Mouse (Mus musculus) adipocyte (in vitro differentiated cells): Measurements from ENCODE around the gene Slc25a51.
"Not testable (repeated sequence)": the region's sequence is repeated elsewhere in the genome, so short reads cannot be mapped to it uniquely, and the experiment has no call there.

Source experiments
- DNase-seq: peaks from one replicate; pipeline ENCODE4 v3.0.0-alpha.2; 2016; ENCODE audit warnings: low spot score

The Slc25a51 gene

DNA sequence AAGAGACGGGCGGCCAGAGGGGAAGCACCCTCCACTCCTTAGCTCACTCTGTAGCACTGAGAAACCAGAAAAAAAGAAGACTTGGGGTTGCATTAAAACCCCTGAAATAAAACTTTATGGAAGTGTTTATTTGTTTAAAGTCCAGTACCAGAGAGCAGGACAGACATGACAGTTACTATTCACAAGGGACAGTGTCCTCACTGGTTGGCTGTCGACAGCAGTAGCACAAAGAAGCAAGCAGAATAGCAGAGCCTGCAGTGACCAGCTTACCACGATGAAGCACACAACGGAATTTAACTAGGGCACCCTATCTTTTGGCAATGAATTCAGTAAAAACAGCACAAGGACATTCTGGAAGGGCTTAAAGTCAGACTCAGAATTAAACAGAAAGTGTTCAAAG lies 10.3 kb downstream of the Slc25a51 start:
- DNase-seq = not testable (repeated sequence)

DNA sequence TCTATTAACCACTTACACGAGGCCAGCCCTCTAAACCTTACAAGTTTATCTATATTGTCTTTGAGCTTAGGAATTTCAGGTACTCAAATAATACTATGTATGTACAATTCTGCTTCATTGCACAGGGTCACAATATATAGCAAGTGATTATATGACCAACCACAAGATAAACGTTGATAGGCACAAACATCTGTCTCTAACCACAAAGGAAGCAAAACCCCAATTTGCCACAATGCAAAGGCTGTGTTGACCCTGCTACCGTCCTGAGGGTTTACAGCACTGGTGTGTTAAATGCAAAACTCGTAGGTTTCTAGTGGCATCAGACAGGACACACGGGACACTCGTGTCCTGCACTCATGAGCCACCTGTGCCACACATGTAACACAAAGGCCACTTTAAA lies 12.4 kb downstream of the Slc25a51 start:
- DNase-seq = not testable (repeated sequence)

DNA sequence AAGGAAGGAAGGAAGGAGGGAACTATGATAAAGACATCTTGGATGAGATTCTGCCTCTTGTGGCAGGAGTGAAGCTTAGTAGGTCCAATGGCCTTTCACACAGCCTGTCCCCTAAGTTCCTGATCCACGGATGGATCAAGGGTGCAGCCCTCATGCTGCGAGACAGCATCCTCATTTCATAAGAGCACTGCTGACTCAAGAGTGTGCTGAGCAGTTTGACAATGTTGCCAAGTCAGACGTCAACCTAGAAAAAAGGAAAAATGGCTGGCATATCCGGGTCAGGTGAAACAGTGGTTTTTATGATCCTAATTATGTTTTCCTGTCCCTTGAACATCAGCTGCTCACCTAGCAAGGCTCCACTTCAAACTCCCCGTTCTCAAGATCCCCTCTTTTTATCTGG lies 14.9 kb downstream of the Slc25a51 start:
- DNase-seq = no peak

DNA sequence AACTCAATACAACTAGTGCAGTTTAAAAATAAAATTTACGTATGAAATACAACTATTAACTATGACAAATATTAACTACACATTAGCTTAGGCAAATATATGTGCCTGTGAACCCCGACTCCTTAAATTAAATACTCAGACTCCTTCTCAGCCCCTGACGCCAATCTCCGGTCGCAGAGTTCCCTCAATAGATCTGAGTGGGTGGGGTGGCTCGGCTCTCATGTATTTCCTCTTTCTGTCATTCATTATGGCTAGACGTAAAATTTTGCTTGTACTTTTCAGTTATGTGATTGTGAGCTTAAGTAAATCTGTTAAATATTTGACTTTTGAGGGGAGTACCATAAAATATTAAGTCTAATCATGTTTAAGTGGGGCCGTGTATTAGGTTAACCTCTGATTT lies 15.6 kb downstream of the Slc25a51 start:
- DNase-seq = no peak

- no peak for DNase-seq
These were observed 16.0 kb downstream of the Slc25a51 start for GRCm38 (mm10) chr4:45392572-45392971.

DNA sequence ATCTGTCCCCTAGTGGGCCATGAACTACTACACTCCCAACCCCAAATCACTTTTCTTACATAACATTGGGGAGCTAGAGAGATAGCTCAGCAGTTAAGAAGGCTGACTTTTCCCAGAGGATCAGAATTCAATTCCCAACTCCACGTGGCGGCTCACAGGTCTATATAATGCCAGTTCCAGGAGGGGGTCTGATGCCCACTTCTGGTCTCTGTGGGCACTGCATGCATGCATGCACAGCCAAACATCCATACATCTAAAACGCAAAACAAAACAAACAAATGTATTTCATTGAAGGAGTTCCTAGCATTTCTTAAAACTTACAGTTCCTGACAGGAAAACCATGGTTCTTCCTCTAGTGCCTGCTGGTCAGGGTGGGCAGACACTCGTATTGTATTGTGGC lies 16.5 kb downstream of the Slc25a51 start:
- no peak for DNase-seq

DNA sequence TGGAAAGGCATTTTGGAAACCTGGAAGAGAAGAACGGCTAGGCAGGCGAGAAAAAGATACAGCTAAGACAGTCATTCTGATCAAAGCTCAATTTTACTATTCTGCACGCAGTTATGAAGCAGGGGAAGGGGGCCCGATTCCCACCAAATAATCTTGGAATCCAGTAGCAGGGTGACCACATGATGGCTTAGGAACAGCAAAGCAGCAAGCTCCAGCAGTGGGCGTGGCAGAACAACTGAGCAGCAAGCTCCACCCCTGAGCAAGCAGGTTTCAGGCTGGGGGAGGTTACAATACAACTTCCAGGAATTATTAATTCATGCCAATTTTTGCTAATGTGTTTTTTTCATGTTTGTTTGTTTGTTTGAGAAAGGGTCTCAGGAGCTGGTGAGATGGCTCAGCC lies 21.3 kb downstream of the Slc25a51 start:
- DNase-seq = not testable (repeated sequence)

GRCm38 (mm10) chr4:45382133-45382532 lies 26.4 kb downstream of the Slc25a51 start:
- not testable (repeated sequence) for DNase-seq

- not testable (repeated sequence) for DNase-seq
These were observed 27.5 kb downstream of the Slc25a51 start for GRCm38 (mm10) chr4:45380903-45381580.

GRCm38 (mm10) chr4:45376573-45376972 lies 32.0 kb downstream of the Slc25a51 start:
- DNase-seq = peak; percentile 56

- DNase-seq = no peak
These were observed 33.7 kb downstream of the Slc25a51 start for GRCm38 (mm10) chr4:45374879-45375278.

DNA sequence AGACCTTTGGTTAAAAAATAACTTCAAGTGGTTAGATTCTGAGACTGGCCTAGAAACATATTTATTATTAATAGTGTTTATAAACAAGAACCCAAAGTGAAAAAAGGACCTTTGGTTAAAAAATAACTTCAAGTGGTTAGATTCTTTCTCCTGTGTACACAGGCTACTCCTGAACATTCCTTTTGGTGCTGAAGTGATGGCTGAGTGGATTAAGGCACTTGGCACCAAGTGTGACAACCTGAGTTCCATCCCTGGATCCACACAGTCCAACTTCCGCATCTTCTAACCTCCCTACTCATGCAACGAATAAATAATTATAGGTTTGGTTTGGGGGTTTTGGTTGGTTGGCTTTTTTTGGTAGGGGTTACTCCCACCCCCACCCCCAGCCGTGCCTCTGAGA lies 37.3 kb downstream of the Slc25a51 start:
- DNase-seq = no peak

- DNase-seq = no peak
These were observed 51.9 kb downstream of the Slc25a51 start for GRCm38 (mm10) chr4:45356653-45357052.
